Mouse (Mus musculus): ENCODE measurements around the gene Pkmyt1. TPM values are rescaled to one million over a fixed set of nuclear protein-coding genes. Genes with fewer than 3 reads are reported as not detected.
A peak's percentile ranks its signal among the peaks of the same experiment; 100 is the strongest.

Pkmyt1 gene
- polyA plus RNA-seq (2012; rRNA removed) (81.7 and 105 TPM in 2 replicates), polyA plus RNA-seq (2014; fragmentation: Nextera tagmentation; extraction: Ambion mirVana) (46.4 and 47.5 TPM in 2 replicates)

DNA sequence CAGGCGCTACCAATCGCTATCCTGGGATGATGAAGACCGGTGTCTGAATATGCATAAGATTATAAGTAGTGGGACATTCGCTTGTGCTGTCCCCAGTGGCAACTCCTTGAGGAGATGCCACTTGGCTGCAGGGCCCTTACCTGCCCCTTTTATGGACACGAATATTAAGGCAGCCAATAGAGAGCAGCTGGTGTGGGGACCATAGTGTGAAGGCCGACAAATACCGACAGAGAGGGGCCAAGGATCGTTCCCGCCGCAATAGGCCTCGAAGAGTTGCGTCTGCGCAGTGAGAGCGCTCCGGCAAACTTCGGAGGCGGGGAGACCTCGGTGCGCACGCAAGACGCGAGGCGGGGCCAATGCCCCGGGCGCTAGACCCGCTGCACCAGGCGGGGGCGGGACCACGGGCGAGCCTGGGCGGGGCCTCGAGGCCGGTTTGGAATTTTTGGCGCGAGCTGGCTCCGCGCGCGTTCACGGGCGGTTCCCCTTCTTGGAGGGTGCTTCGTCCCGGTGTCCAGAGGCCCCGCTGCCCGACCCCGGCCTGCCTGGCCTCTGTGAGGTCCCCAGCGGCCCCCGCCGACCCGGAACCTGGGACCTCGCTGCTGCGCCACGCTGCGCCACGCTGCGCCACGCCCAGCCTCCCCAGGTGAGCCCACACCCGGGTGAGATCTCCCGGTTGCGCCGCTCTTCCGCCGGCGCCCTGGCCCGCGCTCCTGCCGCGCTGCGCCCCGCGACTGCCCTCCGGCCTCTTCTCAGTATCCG is at the start of gene Pkmyt1:
Gene Pkmyt1 (plus strand): TSS at position 338 of the 759 bp plus-strand sequence.
- TF ChIP-seq POLR2A (IDR thresholded peaks at IDR 0.05; ENCODE audit: borderline replicate concordance, extremely low read depth, insufficient read depth, insufficient read length), result peak; percentile 56; the same call in 1 of the 2 replicates
- H3K36me3 ChIP-seq (ENCODE audit: control insufficient read depth, insufficient read depth, low read length), result no peaks in the 10 kb centered on the region
- H3K27ac ChIP-seq (replicated peaks; ENCODE audit: low read depth, low read length), result peak within 1 kb of the TSS; percentile 61
- peak within 1 kb of the TSS; percentile 87 for H3K4me3 ChIP-seq (replicated peaks; ENCODE audit: low read length)
- no peaks in the 10 kb centered on the region for H3K27me3 ChIP-seq (ENCODE audit: control insufficient read depth, insufficient read depth, low read length)
- peaks cover 6% of the 10 kb centered on the region; the same call in 1 of the 2 replicates for H3K4me1 ChIP-seq (ENCODE audit: control insufficient read depth, insufficient read depth, low read length)
- under 1% methylated on average over 69 of the region's 73 CpGs for WGBS
- H3K4me2 ChIP-seq (replicated peaks; ENCODE audit: low read depth, low read length, severe bottlenecking), result peak within 1 kb of the TSS; percentile 79
- ATAC-seq (ENCODE audit: low FRiP score, low read depth) (peak; percentile 94), DNase-seq (ENCODE audit: low spot score) (peak; percentile 95)
- no peaks in the 10 kb centered on the region for H3K9me3 ChIP-seq (ENCODE audit: control insufficient read depth, low read length)
- peak within 1 kb of the TSS; percentile 75 for H3K9ac ChIP-seq (ENCODE audit: low read depth, low read length, severe bottlenecking)

DNA sequence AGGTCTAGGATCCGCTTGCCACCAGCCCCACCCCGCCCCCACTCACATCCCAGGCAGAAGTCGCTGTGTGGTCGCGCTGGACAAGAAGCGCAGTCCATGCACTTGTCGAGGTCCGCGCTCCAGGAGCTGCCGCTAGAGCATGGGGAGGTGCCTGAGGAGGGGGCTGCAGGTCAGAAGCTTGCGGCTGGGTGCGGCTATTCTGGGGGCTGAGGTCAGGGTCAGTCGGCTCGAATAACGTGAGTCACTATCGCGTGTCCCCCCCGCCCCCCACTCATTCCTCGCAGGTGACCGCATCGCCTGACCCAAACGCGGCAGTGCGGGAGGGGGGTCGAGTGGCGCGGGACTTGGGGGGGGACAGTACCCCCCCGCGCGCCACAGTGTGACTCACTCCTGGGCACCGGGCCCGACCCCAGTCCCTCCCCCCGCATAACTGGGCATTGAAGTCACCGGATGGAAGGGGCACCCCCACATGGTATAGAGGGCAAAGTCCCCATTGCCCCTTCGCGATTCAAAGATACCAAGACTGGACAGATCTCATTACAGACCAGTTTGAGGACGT is 49.6 kb upstream of the Pkmyt1 start:
- peaks cover 37% of the 10 kb centered on the region for H3K27me3 ChIP-seq (ENCODE audit: control insufficient read depth, insufficient read depth, low read length)

DNA sequence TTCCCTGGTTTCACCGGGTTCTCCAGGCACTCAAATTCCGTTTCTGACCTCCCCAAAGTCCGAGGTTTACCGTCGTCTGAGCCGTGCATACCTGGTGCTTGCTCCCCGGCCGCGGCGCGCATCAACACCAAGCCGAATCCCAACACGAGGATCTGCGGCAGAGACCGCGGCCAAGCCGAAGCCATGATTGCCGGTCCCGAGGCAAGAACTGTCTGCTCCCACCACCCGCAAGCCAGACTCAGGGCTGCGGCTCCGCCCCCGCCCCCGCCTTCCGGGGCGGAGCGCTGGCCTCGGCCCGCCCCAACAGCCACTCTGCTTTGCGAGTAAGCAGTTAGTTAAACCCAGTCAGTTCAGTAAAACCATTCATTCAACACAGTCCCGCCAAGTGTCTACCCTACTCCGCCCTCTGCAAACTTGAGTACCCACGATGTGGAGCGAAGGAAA is 48.9 kb upstream of the Pkmyt1 start, which contains the start of gene Tnfrsf12a:
Gene Tnfrsf12a (minus strand): TSS at position 233 of the 444 bp plus-strand sequence.
- Histone ChIP-seq H3K4me3 (replicated peaks; ENCODE audit: low read length) (peak within 1 kb of the TSS; percentile 62), H3K9ac (ENCODE audit: low read depth, low read length, severe bottlenecking) (peak within 1 kb of the TSS; percentile 55), H3K9me3 (ENCODE audit: control insufficient read depth, low read length) (no peaks in the 10 kb centered on the region), H3K4me1 (ENCODE audit: control insufficient read depth, insufficient read depth, low read length) (peaks cover 39% of the 10 kb centered on the region), H3K4me2 (replicated peaks; ENCODE audit: low read depth, low read length, severe bottlenecking) (peak within 1 kb of the TSS; percentile 96), H3K36me3 (ENCODE audit: control insufficient read depth, insufficient read depth, low read length) (no peaks in the 10 kb centered on the region), H3K27me3 (ENCODE audit: control insufficient read depth, insufficient read depth, low read length) (peaks cover 43% of the 10 kb centered on the region), H3K27ac (replicated peaks; ENCODE audit: low read depth, low read length) (peak within 1 kb of the TSS; percentile 52; the same call in 1 of the 2 replicates)
- peak; percentile 49 for ATAC-seq (ENCODE audit: low FRiP score, low read depth)
- 1% methylated on average over 34 of the region's 34 CpGs for WGBS
- peak; percentile 84 for DNase-seq (ENCODE audit: low spot score)
- TF ChIP-seq POLR2A (IDR thresholded peaks at IDR 0.05; ENCODE audit: borderline replicate concordance, extremely low read depth, insufficient read depth, insufficient read length), result peak; percentile 85; the same call in 1 of the 2 replicates

More for the DNA sequence above, 49.6 kb upstream of the Pkmyt1 start:
- H3K36me3 ChIP-seq (ENCODE audit: control insufficient read depth, insufficient read depth, low read length), result no peaks in the 10 kb centered on the region
- H3K9ac ChIP-seq (ENCODE audit: low read depth, low read length, severe bottlenecking), result peak overlapping the region; percentile 55
- H3K27ac ChIP-seq (replicated peaks; ENCODE audit: low read depth, low read length), result no peak overlapping the region
- no peaks in the 10 kb centered on the region for H3K9me3 ChIP-seq (ENCODE audit: control insufficient read depth, low read length)
- no peak for ATAC-seq (ENCODE audit: low FRiP score, low read depth)
- DNase-seq (ENCODE audit: low spot score), result no peak
- H3K4me1 ChIP-seq (ENCODE audit: control insufficient read depth, insufficient read depth, low read length), result peaks cover 39% of the 10 kb centered on the region
- H3K4me2 ChIP-seq (replicated peaks; ENCODE audit: low read depth, low read length, severe bottlenecking), result peak overlapping the region; percentile 96
- peak overlapping the region; percentile 62 for H3K4me3 ChIP-seq (replicated peaks; ENCODE audit: low read length)
- whole genome bisulfite sequencing, result under 1% methylated on average over 31 of the region's 37 CpGs
- no peak for TF ChIP-seq POLR2A (IDR thresholded peaks at IDR 0.05; ENCODE audit: borderline replicate concordance, extremely low read depth, insufficient read depth, insufficient read length)

DNA sequence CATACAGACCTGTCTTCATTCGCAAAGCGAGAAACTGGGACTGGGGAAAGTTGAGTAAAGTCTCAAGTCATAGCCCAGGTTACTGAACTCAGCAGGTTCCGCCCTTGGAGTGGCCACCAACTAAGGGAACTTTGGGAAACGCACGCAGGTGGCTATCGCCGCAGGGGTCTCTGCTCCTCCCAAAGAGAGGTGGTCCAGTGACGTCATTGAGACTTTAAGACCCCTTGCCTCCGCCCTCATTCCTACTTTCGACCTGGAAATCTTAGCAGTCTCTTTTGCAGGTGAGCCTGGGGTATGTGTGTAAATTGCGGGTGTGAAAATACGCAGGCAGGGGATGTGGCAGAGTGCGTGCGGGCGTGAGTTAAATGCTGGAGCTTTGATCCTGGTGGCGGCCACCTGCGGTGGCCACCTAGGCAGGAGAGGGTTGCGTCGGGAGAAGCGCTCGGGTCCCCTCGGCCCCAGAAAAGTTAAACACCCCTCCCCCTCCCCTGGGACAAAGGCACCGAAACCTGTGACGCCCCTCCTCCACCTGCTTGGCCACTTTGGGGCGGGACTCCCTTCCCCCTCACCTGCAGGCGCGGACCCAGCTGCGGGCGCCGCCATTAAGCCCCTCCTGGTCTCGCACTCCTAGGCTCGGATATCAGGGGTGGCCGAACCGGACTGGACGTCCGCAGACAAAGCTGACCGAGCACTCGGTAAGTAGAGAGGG is 46.9 kb upstream of the Pkmyt1 start, which contains the start of gene Cldn6:
Gene Cldn6 (plus strand): TSS at position 123 of the 709 bp plus-strand sequence.
- no peak for DNase-seq (ENCODE audit: low spot score)
- TF ChIP-seq POLR2A (IDR thresholded peaks at IDR 0.05; ENCODE audit: borderline replicate concordance, extremely low read depth, insufficient read depth, insufficient read length), result no peak
- peaks cover 52% of the 10 kb centered on the region for H3K27me3 ChIP-seq (ENCODE audit: control insufficient read depth, insufficient read depth, low read length)

DNA sequence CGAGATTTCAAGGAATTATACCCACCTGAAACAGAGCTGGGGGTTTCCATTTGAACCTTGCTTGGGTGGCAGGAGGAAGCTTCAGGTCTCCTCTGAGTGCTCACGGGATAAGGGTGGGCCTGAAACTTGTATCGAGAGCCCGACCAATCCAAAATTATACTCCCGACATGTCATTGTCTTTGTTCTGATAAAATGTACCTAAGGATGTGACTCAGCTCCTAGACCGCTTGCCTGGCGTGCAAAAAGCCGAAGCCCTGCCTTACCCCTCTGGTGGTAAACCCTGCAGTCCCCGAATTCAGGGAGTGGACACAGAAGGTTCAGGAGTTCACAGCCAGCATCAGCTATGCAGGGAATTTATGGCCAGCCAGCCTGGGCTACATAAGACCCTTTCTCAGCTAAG is 45.8 kb upstream of the Pkmyt1 start:
- ATAC-seq (ENCODE audit: low FRiP score, low read depth) (no peak), DNase-seq (ENCODE audit: low spot score) (no peak)
- Histone ChIP-seq H3K36me3 (ENCODE audit: control insufficient read depth, insufficient read depth, low read length) (no peaks in the 10 kb centered on the region), H3K27ac (replicated peaks; ENCODE audit: low read depth, low read length) (no peak overlapping the region), H3K27me3 (ENCODE audit: control insufficient read depth, insufficient read depth, low read length) (peaks cover 52% of the 10 kb centered on the region), H3K9me3 (ENCODE audit: control insufficient read depth, low read length) (no peaks in the 10 kb centered on the region), H3K4me1 (ENCODE audit: control insufficient read depth, insufficient read depth, low read length) (peaks cover 46% of the 10 kb centered on the region), H3K4me2 (replicated peaks; ENCODE audit: low read depth, low read length, severe bottlenecking) (0 out of 2 replicates have a peak overlapping the region, but pooled peaks have one; percentile 45), H3K9ac (ENCODE audit: low read depth, low read length, severe bottlenecking) (no peak overlapping the region), H3K4me3 (replicated peaks; ENCODE audit: low read length) (peak overlapping the region; percentile 29)
- TF ChIP-seq POLR2A (IDR thresholded peaks at IDR 0.05; ENCODE audit: borderline replicate concordance, extremely low read depth, insufficient read depth, insufficient read length), result no peak
- 67% methylated on average over 9 of the region's 9 CpGs for WGBS

More for the DNA sequence above, 46.9 kb upstream of the Pkmyt1 start, which contains the start of gene Cldn6:
- H3K4me1 ChIP-seq (ENCODE audit: control insufficient read depth, insufficient read depth, low read length), result peaks cover 53% of the 10 kb centered on the region
- no peaks in the 10 kb centered on the region for H3K36me3 ChIP-seq (ENCODE audit: control insufficient read depth, insufficient read depth, low read length)
- peak within 1 kb of the TSS; percentile 45 for H3K4me2 ChIP-seq (replicated peaks; ENCODE audit: low read depth, low read length, severe bottlenecking)
- no peak within 1 kb of the TSS for H3K27ac ChIP-seq (replicated peaks; ENCODE audit: low read depth, low read length)
- WGBS, result 3% methylated on average over 37 of the region's 38 CpGs
- peak within 1 kb of the TSS; percentile 29 for H3K4me3 ChIP-seq (replicated peaks; ENCODE audit: low read length)
- no peak within 1 kb of the TSS for H3K9ac ChIP-seq (ENCODE audit: low read depth, low read length, severe bottlenecking)
- ATAC-seq (ENCODE audit: low FRiP score, low read depth), result no peak
- no peaks in the 10 kb centered on the region for H3K9me3 ChIP-seq (ENCODE audit: control insufficient read depth, low read length)
